9 mouse cellular contexts compared by ENCODE assay signal in the genomic region with DNA sequence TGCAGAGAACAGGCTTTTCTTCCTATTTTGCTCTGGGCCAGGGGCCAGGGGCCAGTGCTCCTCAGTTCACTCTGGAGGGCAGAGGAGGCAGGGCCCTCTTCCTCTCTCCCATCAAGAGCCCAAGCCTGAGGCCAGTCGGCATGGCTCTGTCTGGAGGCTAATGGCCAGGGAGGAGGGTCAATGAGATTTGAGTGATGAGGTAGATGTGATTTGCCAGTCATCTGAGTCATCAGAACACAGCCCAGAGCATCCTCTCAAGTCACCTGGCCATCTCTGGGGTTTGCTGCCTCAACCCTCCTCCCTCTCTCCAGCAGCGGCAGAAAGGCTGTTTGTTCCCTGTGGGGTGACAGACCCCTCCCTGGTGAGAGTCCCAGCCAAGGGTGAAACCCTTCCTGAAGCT. TPM values are rescaled to one million over a fixed set of nuclear protein-coding genes. Genes with fewer than 3 reads are reported as not detected.
DNase-seq lines count a peak whose midpoint lies in the region; ATAC-seq and TF ChIP-seq lines count a peak whose summit lies in the region.
"Had no signal": no experiment of that assay in that cellular context is flagged by ENCODE, and none has a peak within 500 bp of the region (broad histone marks: within the 10 kb centered on the region; RNA-seq: fewer than 3 reads in every experiment).

No protein-coding gene starts in this region.

- peaks cover 20% of the 10 kb centered on the region for H3K4me1 ChIP-seq in lung, embryonic 14.5 days (ENCODE audit: insufficient read depth)
- H3K4me1 ChIP-seq in limb, embryonic 12.5 days (replicated peaks): peaks cover 58% of the 10 kb centered on the region
- H3K4me1 ChIP-seq in stomach, embryonic 15.5 days: peaks cover 28% of the 10 kb centered on the region

- peak overlapping the region; percentile 2; the same call in 1 of the 2 replicates for H3K9ac ChIP-seq in lung, embryonic 14.5 days
- no peak overlapping the region; the same call in 1 of the 2 replicates for H3K9ac ChIP-seq in limb, embryonic 12.5 days (replicated peaks)
- no peak overlapping the region for H3K9ac ChIP-seq in stomach, embryonic 15.5 days

- WGBS in lung, embryonic 14.5 days: 6% methylated on average over 2 of the region's 2 CpGs
- WGBS in limb, embryonic 12.5 days: 4% methylated on average over 2 of the region's 2 CpGs
- WGBS in stomach, embryonic 15.5 days: 11% methylated on average over 2 of the region's 2 CpGs

- DNase-seq in cerebellum, adult 9-10 months: peak; percentile 55
- DNase-seq in cerebellum, adult 8-10 months: no peak
- no peak for DNase-seq in lung, embryonic 14.5 days
- DNase-seq in lung, postnatal 14 days: no peak
- DNase-seq in left cerebral cortex, postnatal 25 days (ENCODE audit: low spot score in 2 of 2): no peak
- DNase-seq in retina, postnatal 1 day: no peak

- peak overlapping the region; percentile 89 for H3K4me2 ChIP-seq in lung, embryonic 14.5 days
- peak overlapping the region; percentile 92 for H3K4me2 ChIP-seq in limb, embryonic 12.5 days
- peak overlapping the region; percentile 92 for H3K4me2 ChIP-seq in stomach, embryonic 15.5 days

- ATAC-seq in lung, embryonic 14.5 days (ENCODE audit: insufficient read depth): no peak
- ATAC-seq in limb, embryonic 12.5 days (ENCODE audit: insufficient number of reproducible peaks, insufficient read depth, low FRiP score, low TSS enrichment, low read depth): no peak
- no peak for ATAC-seq in stomach, embryonic 15.5 days (ENCODE audit: insufficient read depth, low FRiP score, low read depth)

- peak overlapping the region; percentile 61 for H3K4me3 ChIP-seq in lung, embryonic 14.5 days (ENCODE audit: low read depth, low read length)
- peak overlapping the region; percentile 55 for H3K4me3 ChIP-seq in limb, embryonic 12.5 days (replicated peaks)
- peak overlapping the region; percentile 65 for H3K4me3 ChIP-seq in stomach, embryonic 15.5 days (replicated peaks)

- H3K9me3 ChIP-seq in lung, embryonic 14.5 days (ENCODE audit: low read depth, low read length): no peaks in the 10 kb centered on the region
- H3K9me3 ChIP-seq in limb, embryonic 12.5 days: no peaks in the 10 kb centered on the region
- H3K9me3 ChIP-seq in stomach, embryonic 15.5 days: no peaks in the 10 kb centered on the region

- intact Hi-C loops in left cerebral cortex, postnatal 25 days (cut with DNase I): loop anchor here (5.0 kb wide), 1 partner anchor 114 kb away; no protein-coding TSS in a partner anchor

- TF ChIP-seq CTCF in lung, embryonic 14.5 days (IDR thresholded peaks at IDR 0.05; ENCODE audit: low read depth): no peak

- H3K27ac ChIP-seq in lung, embryonic 14.5 days (ENCODE audit: low read depth): peak overlapping the region; percentile 81; the same call in 1 of the 2 replicates
- 0 out of 2 replicates have a peak overlapping the region, but pooled peaks have one; percentile 5 for H3K27ac ChIP-seq in limb, embryonic 12.5 days
- H3K27ac ChIP-seq in stomach, embryonic 15.5 days: peak overlapping the region; percentile 87

- H3K27me3 ChIP-seq in lung, embryonic 14.5 days (ENCODE audit: insufficient read depth, low read length): peaks cover 8% of the 10 kb centered on the region
- peaks cover 83% of the 10 kb centered on the region for H3K27me3 ChIP-seq in limb, embryonic 12.5 days
- no peaks in the 10 kb centered on the region for H3K27me3 ChIP-seq in stomach, embryonic 15.5 days (replicated peaks)

- peaks cover 12% of the 10 kb centered on the region for H3K36me3 ChIP-seq in lung, embryonic 14.5 days (ENCODE audit: insufficient read depth)
- no peaks in the 10 kb centered on the region for H3K36me3 ChIP-seq in limb, embryonic 12.5 days
- no peaks in the 10 kb centered on the region for H3K36me3 ChIP-seq in stomach, embryonic 15.5 days

RNA-seq across cellular contexts. Expression of gene Mcam, which starts 1.0 kb away (rescaled TPM):
- 84.9 and 87.7 TPM in 2 replicates for polyA plus RNA-seq in lung, embryonic 14.5 days (2014; fragmentation: Nextera tagmentation; extraction: Ambion mirVana)
- 18.0 and 18.1 TPM in 2 replicates for polyA plus RNA-seq in limb, embryonic 12.5 days (2016; fragmentation: Nextera tagmentation; extraction: Ambion mirVana)
- 38.3 and 43.0 TPM in 2 replicates for polyA plus RNA-seq in stomach, embryonic 15.5 days (2015; fragmentation: Nextera tagmentation; extraction: Ambion mirVana)
- 10 to 100 TPM; 13.2 to 14.8 TPM for total RNA-seq in left cerebral cortex, postnatal 25 days (2021)

RNA-seq across cellular contexts. Expression of gene Rnf26, which starts 20.0 kb away (rescaled TPM):
- 85.6 and 89.2 TPM in 2 replicates for polyA plus RNA-seq in lung, embryonic 14.5 days (2014; fragmentation: Nextera tagmentation; extraction: Ambion mirVana)
- 89.6 and 91.4 TPM in 2 replicates for polyA plus RNA-seq in limb, embryonic 12.5 days (2016; fragmentation: Nextera tagmentation; extraction: Ambion mirVana)
- 59.9 and 60.8 TPM in 2 replicates for polyA plus RNA-seq in stomach, embryonic 15.5 days (2015; fragmentation: Nextera tagmentation; extraction: Ambion mirVana)
- 10 to 100 TPM; 30.6 to 31.5 TPM for total RNA-seq in left cerebral cortex, postnatal 25 days (2021)

RNA-seq across cellular contexts. Expression of gene Gm49380, which starts 20.0 kb away (rescaled TPM):
- 0.08 and 0.32 TPM in 2 replicates for polyA plus RNA-seq in lung, embryonic 14.5 days (2014; fragmentation: Nextera tagmentation; extraction: Ambion mirVana)
- 0.08 and 0.17 TPM in 2 replicates for polyA plus RNA-seq in limb, embryonic 12.5 days (2016; fragmentation: Nextera tagmentation; extraction: Ambion mirVana)
- 0.14 and 0.18 TPM in 2 replicates for polyA plus RNA-seq in stomach, embryonic 15.5 days (2015; fragmentation: Nextera tagmentation; extraction: Ambion mirVana)
- total RNA-seq in left cerebral cortex, postnatal 25 days (2021): under 1 TPM; 0.14 to 0.27 TPM
- polyA plus RNA-seq: liver, embryonic 16.5 days had no signal

RNA-seq across cellular contexts. Expression of gene C1qtnf5, which starts 26.2 kb away (rescaled TPM):
- 4.7 and 5.0 TPM in 2 replicates for polyA plus RNA-seq in lung, embryonic 14.5 days (2014; fragmentation: Nextera tagmentation; extraction: Ambion mirVana)
- 0.84 TPM in 1 of 2 replicates, not detected in the other for polyA plus RNA-seq in limb, embryonic 12.5 days (2016; fragmentation: Nextera tagmentation; extraction: Ambion mirVana)
- polyA plus RNA-seq in stomach, embryonic 15.5 days (2015; fragmentation: Nextera tagmentation; extraction: Ambion mirVana): 2.8 and 3.3 TPM in 2 replicates
- total RNA-seq in left cerebral cortex, postnatal 25 days (2021): 10 to 100 TPM; 23.1 to 26.1 TPM

RNA-seq across cellular contexts. Expression of gene Mfrp, which starts 31.8 kb away (rescaled TPM):
- polyA plus RNA-seq in lung, embryonic 14.5 days (2014; fragmentation: Nextera tagmentation; extraction: Ambion mirVana): 0.07 and 0.11 TPM in 2 replicates
- polyA plus RNA-seq in limb, embryonic 12.5 days (2016; fragmentation: Nextera tagmentation; extraction: Ambion mirVana): 0.29 and 0.40 TPM in 2 replicates
- 0.18 TPM in 2 replicates for polyA plus RNA-seq in stomach, embryonic 15.5 days (2015; fragmentation: Nextera tagmentation; extraction: Ambion mirVana)
- 1 to 10 TPM in 1 of 2 experiments, under 1 TPM in 1; 0.55 to 1.6 TPM for total RNA-seq in left cerebral cortex, postnatal 25 days (2021)
- polyA plus RNA-seq: liver, embryonic 16.5 days had no signal

Comparison
In these comparisons a context has a peak if more than half of its experiments do, and no peak if none do; other contexts are left out.
1. H3K27ac ChIP-seq: peak in every context shown above with its lines; median percentile 87 in stomach, embryonic 15.5 days; 81 in lung, embryonic 14.5 days; 5 in limb, embryonic 12.5 days.